Mouse (Mus musculus) heart, embryonic 15.5 days (tissue): ENCODE data around the gene Csn2. TPM values are rescaled to one million over a fixed set of nuclear protein-coding genes. Genes with fewer than 3 reads are reported as not detected.

ENCODE experiments used
- ATAC-seq: fragments of 200-750 bp; cut with Nextera tagmentation; replicated peaks from 2 replicates; pipeline ENCODE4 v1.8.0; 2017; ENCODE audit warnings: low read depth, moderate TSS enrichment; ENCODE audit not compliant: insufficient number of reproducible peaks, insufficient read depth, low FRiP score
- H3K27ac ChIP-seq: fragments of 300-500 bp; sonication (generic); 2 replicates; pipeline ENCODE4 v1.5.1; 2015; ENCODE audit warnings: mild to moderate bottlenecking, inconsistent platforms
- H3K27me3 ChIP-seq: fragments of 300-500 bp; sonication (generic); 2 replicates; pipeline ENCODE4 v1.6.1; 2015; ENCODE audit warnings: inconsistent platforms
- H3K36me3 ChIP-seq: fragments of 300-500 bp; sonication (generic); 2 replicates; pipeline ENCODE4 v1.6.1; 2015; ENCODE audit warnings: mild to moderate bottlenecking, inconsistent platforms
- H3K4me1 ChIP-seq: fragments of 300-500 bp; sonication (generic); replicated peaks from 2 replicates; pipeline ENCODE4 v1.6.1; 2015; ENCODE audit warnings: inconsistent platforms
- H3K4me2 ChIP-seq: fragments of 300-500 bp; sonication (generic); 2 replicates; pipeline ENCODE4 v1.6.1; 2015; ENCODE audit warnings: inconsistent platforms, mild to moderate bottlenecking, moderate library complexity
- H3K4me3 ChIP-seq: fragments of 300-500 bp; sonication (generic); 2 replicates; pipeline ENCODE4 v1.5.1; 2015; ENCODE audit warnings: mild to moderate bottlenecking, inconsistent platforms
- H3K9ac ChIP-seq: fragments of 300-500 bp; sonication (generic); 2 replicates; pipeline ENCODE4 v1.6.1; 2015; ENCODE audit warnings: mild to moderate bottlenecking, inconsistent platforms
- H3K9me3 ChIP-seq: fragments of 300-500 bp; sonication (generic); replicated peaks from 2 replicates; pipeline ENCODE4 v1.6.1; 2016; ENCODE audit warnings: inconsistent platforms
- WGBS: fragments of 180-500 bp; shearing (Covaris S2); methylation state at CpG from one replicate; pipeline ENCODE4 v1.1.7; 2015; ENCODE audit warnings: mixed read lengths; 5-methylcytosine and 5-hydroxymethylcytosine counted together
- polyA plus RNA-seq: library from polyadenylated mRNA; unstranded; fragments of >200 nt; fragmentation: Nextera tagmentation; extraction: Ambion mirVana; gene quantifications from 2 replicates; pipeline ENCODE4 v1.2.1, GENCODE M21; 2015

Gene Csn2
- 0.24 TPM in 1 of 2 replicates, not detected in the other for polyA plus RNA-seq

DNA sequence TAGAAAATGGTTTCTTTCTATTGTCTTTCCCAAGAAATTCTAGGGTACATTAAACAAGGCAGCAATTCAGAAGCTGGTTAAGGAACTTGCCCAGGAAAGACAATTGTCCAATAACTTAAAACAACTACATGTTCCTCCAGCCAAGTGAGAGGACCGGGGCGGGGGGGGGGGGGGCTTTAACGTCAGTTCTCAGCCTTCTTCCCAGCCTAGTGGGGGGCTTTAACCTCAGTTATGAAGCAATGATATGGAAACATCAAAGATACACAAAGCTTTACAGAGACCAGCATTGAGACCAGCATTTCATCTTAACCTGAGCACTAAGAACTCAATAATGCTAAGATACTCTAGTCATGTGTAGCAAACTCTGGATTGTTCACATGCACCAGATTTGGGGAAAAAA is at the start of gene Csn2:
Gene Csn2, minus strand, starts transcription at position 101 of the 400 bp plus-strand sequence.
- no peak for ATAC-seq
- no peak within 1 kb of the TSS for H3K4me2 ChIP-seq
- no peaks in the 10 kb centered on the region for H3K27me3 ChIP-seq
- H3K36me3 ChIP-seq, result no peaks in the 10 kb centered on the region
- H3K4me1 ChIP-seq, result no peaks in the 10 kb centered on the region
- no peak within 1 kb of the TSS for H3K9ac ChIP-seq
- H3K9me3 ChIP-seq, result no peaks in the 10 kb centered on the region
- no peak within 1 kb of the TSS for H3K4me3 ChIP-seq
- WGBS, result 70% methylated on average over 3 of the region's 3 CpGs
- no peak within 1 kb of the TSS for H3K27ac ChIP-seq

DNA sequence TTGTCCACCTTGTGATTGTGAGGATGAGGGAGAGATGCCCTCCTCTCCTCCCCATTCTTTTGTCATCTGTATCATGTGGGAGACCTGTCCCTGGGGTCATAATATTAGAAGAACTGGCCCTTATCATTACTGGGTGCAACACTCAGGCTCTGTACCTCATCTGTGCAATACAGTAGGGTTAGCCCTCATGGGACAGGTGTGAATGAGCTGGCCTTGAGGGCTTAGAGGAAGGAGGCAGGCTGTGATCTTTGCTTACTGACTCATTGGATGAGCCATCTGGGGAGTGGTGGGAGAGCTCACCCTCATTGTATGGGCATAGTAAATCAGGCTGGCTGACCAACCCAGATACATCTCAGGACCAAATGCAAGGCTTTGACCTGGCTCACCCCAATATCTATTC is 35.4 kb upstream of the Csn2 start:
- H3K36me3 ChIP-seq, result no peaks in the 10 kb centered on the region

GRCm38 (mm10) chr5:87705891-87706290 is 6.5 kb upstream of the Csn2 start:
- Histone ChIP-seq H3K27ac (no peak overlapping the region), H3K4me3 (no peak overlapping the region), H3K9me3 (no peaks in the 10 kb centered on the region), H3K36me3 (no peaks in the 10 kb centered on the region), H3K4me2 (no peak overlapping the region), H3K4me1 (no peaks in the 10 kb centered on the region), H3K27me3 (no peaks in the 10 kb centered on the region), H3K9ac (no peak overlapping the region)
- no peak for ATAC-seq
- WGBS, result 67% methylated on average over 1 of the region's 1 CpGs

More for the DNA sequence above, 35.4 kb upstream of the Csn2 start:
- Histone ChIP-seq H3K27ac (no peak overlapping the region), H3K9me3 (no peaks in the 10 kb centered on the region), H3K9ac (no peak overlapping the region), H3K4me3 (no peak overlapping the region), H3K4me1 (no peaks in the 10 kb centered on the region), H3K4me2 (no peak overlapping the region), H3K27me3 (no peaks in the 10 kb centered on the region)
- no peak for ATAC-seq

DNA sequence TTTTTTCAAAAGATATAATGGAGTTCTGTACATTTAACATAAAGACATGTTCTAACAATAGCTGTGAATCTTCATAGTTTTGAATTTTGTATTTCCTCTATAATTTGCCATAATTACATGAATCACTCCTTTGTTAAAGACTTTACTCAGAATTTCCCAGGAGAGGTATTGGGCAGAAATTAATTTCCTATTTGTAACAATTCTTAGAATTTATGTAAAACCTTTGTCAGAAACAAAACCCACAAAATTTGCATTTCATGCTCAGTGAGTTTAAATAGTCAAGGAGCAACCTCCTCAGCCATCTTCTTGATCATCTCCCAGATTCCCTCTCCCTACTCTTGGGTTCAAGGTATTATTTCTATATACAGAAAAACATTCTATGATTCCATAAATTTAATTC is 33.5 kb downstream of the Csn2 start, which contains the start of gene Csn1s1:
Gene Csn1s1, plus strand, starts transcription at position 301 of the 400 bp plus-strand sequence.
- H3K9me3 ChIP-seq, result no peaks in the 10 kb centered on the region
- no peaks in the 10 kb centered on the region for H3K4me1 ChIP-seq
- H3K36me3 ChIP-seq, result no peaks in the 10 kb centered on the region
- H3K9ac ChIP-seq, result no peak within 1 kb of the TSS
- no peak within 1 kb of the TSS for H3K27ac ChIP-seq
- ATAC-seq, result no peak
- no peak within 1 kb of the TSS for H3K4me3 ChIP-seq
- H3K27me3 ChIP-seq, result no peaks in the 10 kb centered on the region
- no peak within 1 kb of the TSS for H3K4me2 ChIP-seq

DNA sequence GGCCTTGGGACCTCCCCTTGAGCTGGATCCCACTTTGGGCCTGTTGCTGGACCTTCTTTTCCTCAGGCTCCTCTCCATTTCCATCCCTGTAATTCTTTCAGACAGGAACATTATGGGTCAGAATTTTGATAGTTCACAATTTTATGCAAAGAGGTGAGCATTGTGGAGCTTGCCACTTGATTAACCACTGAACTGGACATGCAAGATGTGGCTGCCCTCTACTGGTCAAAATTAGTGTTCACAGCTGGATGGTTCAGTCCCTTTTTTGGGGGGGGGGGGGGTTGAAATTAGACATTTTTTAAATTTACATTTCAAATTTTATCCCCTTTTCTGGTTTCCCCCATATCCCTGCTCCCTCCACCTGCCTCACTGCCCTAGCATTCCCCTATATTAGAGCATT is 56.6 kb downstream of the Csn2 start:
- no peaks in the 10 kb centered on the region for H3K4me1 ChIP-seq
- H3K9me3 ChIP-seq, result no peaks in the 10 kb centered on the region
- H3K27me3 ChIP-seq, result no peaks in the 10 kb centered on the region
- H3K36me3 ChIP-seq, result no peaks in the 10 kb centered on the region
- ATAC-seq, result no peak
- H3K4me3 ChIP-seq, result no peak overlapping the region
- no peak overlapping the region for H3K9ac ChIP-seq
- no peak overlapping the region for H3K4me2 ChIP-seq
- H3K27ac ChIP-seq, result no peak overlapping the region

Other genes with a start within 250 kb of the Csn2 start
- not detected in 2 replicates for gene Ugt2a2, start 217.4 kb downstream of the Csn2 start, polyA plus RNA-seq
- gene Gm43638, start 212.8 kb downstream of the Csn2 start, polyA plus RNA-seq, result not detected in 2 replicates
- gene Ugt2a1, start 208.8 kb downstream of the Csn2 start, polyA plus RNA-seq, result not detected in 2 replicates
- gene Sult1b1, start 161.4 kb downstream of the Csn2 start, polyA plus RNA-seq, result not detected in 2 replicates
- gene Sult1d1, start 130.6 kb downstream of the Csn2 start, polyA plus RNA-seq, result not detected in 2 replicates
- gene Sult1e1, start 108.0 kb downstream of the Csn2 start, polyA plus RNA-seq, result 0.11 TPM in 1 of 2 replicates, not detected in the other
- gene Csn1s1, start 33.4 kb downstream of the Csn2 start, polyA plus RNA-seq, result not detected in 2 replicates
- gene Csn1s2a, start 74.9 kb upstream of the Csn2 start, polyA plus RNA-seq, result not detected in 2 replicates
- not detected in 2 replicates for gene Csn1s2b, start 108.5 kb upstream of the Csn2 start, polyA plus RNA-seq
- gene Prr27, start 126.1 kb upstream of the Csn2 start, polyA plus RNA-seq, result not detected in 2 replicates
- not detected in 2 replicates for gene Odam, start 185.4 kb upstream of the Csn2 start, polyA plus RNA-seq
- not detected in 2 replicates for gene Csn3, start 225.9 kb upstream of the Csn2 start, polyA plus RNA-seq